Mouse (Mus musculus) liver, embryonic 14.5 days (tissue): ENCODE results near the gene Rasgrp2. TPM values are rescaled to one million over a fixed set of nuclear protein-coding genes. Genes with fewer than 3 reads are reported as not detected.

ENCODE experiments used
- ATAC-seq: fragments of 200-750 bp; cut with Nextera tagmentation; 2 replicates; pipeline ENCODE4 v1.8.0; 2017; ENCODE audit warnings: moderate number of reproducible peaks, mild to moderate bottlenecking, moderate library complexity; ENCODE audit not compliant: insufficient read depth
- DNase-seq, 3 experiments: peaks; one replicate each; pipeline ENCODE4 v3.0.0-alpha.2; 2012 to 2013; ENCODE audit warnings: low read depth in 3 of 3, low spot score in 3 of 3
- H3K27ac ChIP-seq: fragments of 300-500 bp; sonication (generic); 2 replicates; pipeline ENCODE4 v1.5.1; 2014; ENCODE audit warnings: moderate library complexity, mild to moderate bottlenecking, control low read depth, inconsistent platforms
- H3K27me3 ChIP-seq: fragments of 300-500 bp; sonication (generic); 2 replicates; pipeline ENCODE4 v1.6.1; 2014; ENCODE audit warnings: mild to moderate bottlenecking, low read length, moderate library complexity; ENCODE audit not compliant: control insufficient read depth, insufficient read depth
- H3K36me3 ChIP-seq: fragments of 300-500 bp; sonication (generic); replicated peaks from 2 replicates; pipeline ENCODE4 v1.6.1; 2014; ENCODE audit warnings: low read depth; ENCODE audit not compliant: control insufficient read depth, insufficient read depth
- H3K4me1 ChIP-seq, 2 experiments: fragments of 200-500 bp in 1 of 2; fragments of 300-500 bp in 1 of 2; sonication (generic) in 1 of 2; replicated peaks; 2 replicates each; pipeline ENCODE4 v1.6.1; 2012 to 2014; ENCODE audit warnings: antibody characterized with exemption in 1 of 2, inconsistent platforms in 1 of 2, low read length in 1 of 2; ENCODE audit not compliant: control insufficient read depth in 2 of 2, insufficient read depth in 2 of 2
- H3K4me2 ChIP-seq: fragments of 300-500 bp; sonication (generic); 2 replicates; pipeline ENCODE4 v1.6.1; 2014; ENCODE audit warnings: low read depth, mild to moderate bottlenecking, control low read depth, moderate library complexity
- H3K4me3 ChIP-seq, 2 experiments: fragments of 200-500 bp in 1 of 2; fragments of 300-500 bp in 1 of 2; sonication (generic) in 1 of 2; 2 replicates each; pipeline ENCODE4 v1.5.1; 2012 to 2014; ENCODE audit warnings: low read depth in 2 of 2, low read length in 2 of 2, mild to moderate bottlenecking in 2 of 2, control low read depth in 1 of 2, inconsistent platforms in 1 of 2, moderate library complexity in 1 of 2; ENCODE audit not compliant: insufficient read depth in 1 of 2
- H3K9ac ChIP-seq: fragments of 300-500 bp; sonication (generic); replicated peaks from 2 replicates; pipeline ENCODE4 v1.6.1; 2014; ENCODE audit warnings: mild to moderate bottlenecking, control low read depth, moderate library complexity
- H3K9me3 ChIP-seq: fragments of 300-500 bp; sonication (generic); 2 replicates; pipeline ENCODE4 v1.6.1; 2016; ENCODE audit warnings: low read length, mixed read lengths; ENCODE audit not compliant: control insufficient read depth
- CTCF ChIP-seq: IDR thresholded peaks from 2 replicates; pipeline ENCODE4 v1.5.1; 2016; ENCODE audit warnings: antibody characterized with exemption, low read depth, control low read depth
- EP300 ChIP-seq: IDR thresholded peaks from 2 replicates; pipeline ENCODE4 v1.6.1; 2016; ENCODE audit warnings: antibody characterized with exemption, low read depth
- WGBS: fragments of 180-500 bp; shearing (Covaris S2); extraction: QIAGEN DNeasy Blood & Tissue Kit; methylation state at CpG from one replicate; pipeline ENCODE4 v1.1.7; 2014; ENCODE audit not compliant: insufficient replicate concordance; 5-methylcytosine and 5-hydroxymethylcytosine counted together
- polyA plus RNA-seq, 2 experiments: library from polyadenylated mRNA; depleted of rRNA in 1 of 2; stranded (reverse) in 1 of 2; unstranded in 1 of 2; fragments of >200 nt; fragmentation: Nextera tagmentation in 1 of 2; extraction: Ambion mirVana in 1 of 2; gene quantifications; 2 replicates each; pipeline versions ENCODE4 v1.2.1 to v1.2.3; 2012 to 2014

Rasgrp2 gene
- polyA plus RNA-seq, 2 experiments: 74.5 to 76.3 TPM

DNA sequence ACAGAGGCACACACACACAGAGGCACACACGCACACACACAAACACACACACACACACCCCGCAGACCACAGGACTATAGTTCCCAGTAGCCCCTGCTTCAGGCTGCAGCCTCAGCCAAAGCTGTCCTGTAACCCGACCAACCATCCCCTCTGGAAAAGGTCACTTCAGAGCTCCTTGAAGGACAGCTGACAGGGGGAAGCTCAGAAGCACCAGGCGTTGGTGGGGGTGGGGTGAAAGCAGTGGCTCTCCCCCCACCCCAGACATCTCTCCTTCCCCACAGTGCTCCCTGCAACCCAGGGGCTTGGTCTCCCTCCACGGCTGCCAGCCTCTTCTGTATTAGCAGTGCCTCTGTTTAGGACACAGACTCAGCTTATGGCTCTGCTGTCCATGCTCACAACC lies 15.7 kb upstream of the Rasgrp2 start:
- Histone ChIP-seq H3K36me3 (peaks cover 5% of the 10 kb centered on the region), H3K9ac (no peak overlapping the region), H3K4me2 (no peak overlapping the region), H3K9me3 (no peaks in the 10 kb centered on the region), H3K4me3 (no peak overlapping the region), H3K27ac (no peak overlapping the region), H3K4me1 (peaks cover 0 to 4% of the 10 kb centered on the region in 2 experiments; a peak in 2 of 4 replicates), H3K27me3 (no peaks in the 10 kb centered on the region)
- no peak for TF ChIP-seq CTCF
- TF ChIP-seq EP300: no peak
- no peak for ATAC-seq
- DNase-seq: no peak
- WGBS: 31% methylated on average over 5 of the region's 5 CpGs

DNA sequence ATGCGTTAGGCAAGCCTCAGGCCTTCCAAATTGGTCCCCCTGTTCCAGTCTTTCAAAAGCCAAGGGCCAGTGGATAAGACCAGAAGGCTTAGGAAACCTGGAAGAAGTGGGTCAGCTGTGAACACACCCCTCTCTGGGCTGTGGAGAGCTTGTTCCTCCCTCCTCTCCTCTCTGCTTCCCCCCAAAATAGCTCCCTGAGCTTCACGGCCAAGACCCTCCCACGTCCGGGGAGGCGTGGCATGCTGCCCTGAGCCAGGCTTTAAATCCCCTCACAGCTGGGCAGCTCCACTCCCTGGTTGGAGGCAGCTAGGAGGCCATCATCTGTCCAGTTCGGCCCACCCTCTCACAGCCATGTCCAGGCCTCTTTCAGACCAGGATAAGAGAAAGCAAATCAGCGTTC lies 15.0 kb upstream of the Rasgrp2 start, which contains the start of gene Pygm:
Gene Pygm, plus strand, starts transcription at position 272 of the 400 bp plus-strand sequence.
- no peak within 1 kb of the TSS for H3K4me3 ChIP-seq
- DNase-seq (no peak), ATAC-seq (no peak)
- H3K27me3 ChIP-seq: no peaks in the 10 kb centered on the region
- H3K27ac ChIP-seq: no peak within 1 kb of the TSS
- H3K4me1 ChIP-seq: peaks cover 0 to 4% of the 10 kb centered on the region in 2 experiments; a peak in 2 of 4 replicates
- WGBS: 21% methylated on average over 7 of the region's 7 CpGs
- H3K4me2 ChIP-seq: no peak within 1 kb of the TSS
- TF ChIP-seq CTCF (no peak), EP300 (no peak)
- H3K36me3 ChIP-seq: no peaks in the 10 kb centered on the region; the same call in 1 of the 2 replicates
- H3K9me3 ChIP-seq: no peaks in the 10 kb centered on the region
- H3K9ac ChIP-seq: no peak within 1 kb of the TSS

DNA sequence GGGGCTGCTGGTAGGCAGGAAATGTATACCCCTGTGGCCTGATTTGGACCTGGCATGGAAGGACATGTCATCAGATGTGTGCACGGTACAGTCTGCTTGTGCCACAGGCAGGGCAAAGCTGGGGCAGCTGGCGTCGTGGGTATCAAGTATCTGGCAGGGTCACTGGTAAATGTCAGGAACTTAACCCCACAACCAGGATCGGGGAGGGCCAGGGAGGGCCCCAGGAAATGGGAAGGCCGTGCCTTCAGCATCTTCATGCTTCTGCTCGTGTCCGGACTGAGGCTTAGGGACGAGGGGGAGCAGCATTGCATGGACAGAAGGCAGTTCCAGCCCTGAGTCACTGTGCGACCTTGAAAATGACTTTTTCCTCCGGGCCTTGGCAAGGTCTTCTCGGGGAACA lies 14.2 kb upstream of the Rasgrp2 start:
- Histone ChIP-seq H3K4me2 (no peak overlapping the region), H3K9ac (no peak overlapping the region), H3K27me3 (no peaks in the 10 kb centered on the region), H3K27ac (no peak overlapping the region), H3K9me3 (no peaks in the 10 kb centered on the region), H3K4me3 (no peak overlapping the region), H3K36me3 (no peaks in the 10 kb centered on the region), H3K4me1 (peaks cover 0 to 5% of the 10 kb centered on the region in 2 experiments; a peak in 2 of 4 replicates)
- 65% methylated on average over 11 of the region's 11 CpGs for WGBS
- no peak for DNase-seq
- TF ChIP-seq EP300 (no peak), CTCF (no peak)
- ATAC-seq: no peak

- no peak overlapping the region for H3K9ac ChIP-seq
These were observed 13.7 kb upstream of the Rasgrp2 start for GRCm38 (mm10) chr19:6385419-6385818.

GRCm38 (mm10) chr19:6385821-6386220 lies 13.3 kb upstream of the Rasgrp2 start:
- TF ChIP-seq CTCF: no peak
- no peak for TF ChIP-seq EP300
- ATAC-seq (no peak), DNase-seq (no peak)
- Histone ChIP-seq H3K36me3 (no peaks in the 10 kb centered on the region), H3K27ac (no peak overlapping the region), H3K27me3 (no peaks in the 10 kb centered on the region), H3K4me1 (peaks cover 0 to 5% of the 10 kb centered on the region in 2 experiments; a peak in 2 of 4 replicates), H3K4me2 (no peak overlapping the region), H3K9me3 (no peaks in the 10 kb centered on the region), H3K9ac (no peak overlapping the region), H3K4me3 (no peak overlapping the region)
- WGBS: 66% methylated on average over 7 of the region's 7 CpGs

More at GRCm38 (mm10) chr19:6385419-6385818, 13.7 kb upstream of the Rasgrp2 start:
- 70% methylated on average over 5 of the region's 5 CpGs for WGBS
- Histone ChIP-seq H3K36me3 (no peaks in the 10 kb centered on the region), H3K27ac (no peak overlapping the region), H3K9me3 (no peaks in the 10 kb centered on the region), H3K4me1 (peaks cover 0 to 5% of the 10 kb centered on the region in 2 experiments; a peak in 2 of 4 replicates), H3K4me2 (no peak overlapping the region), H3K4me3 (no peak overlapping the region), H3K27me3 (no peaks in the 10 kb centered on the region)
- no peak for TF ChIP-seq EP300
- ATAC-seq (no peak), DNase-seq (no peak)
